Mouse (Mus musculus) megakaryocyte, embryonic 14.5 days (primary cell): ENCODE measurements around the gene Pih1d1.

Experiments used
- FLI1 ChIP-seq: IDR thresholded peaks from 2 replicates; pipeline ENCODE4 v1.6.1; 2012; ENCODE audit warnings: low read length, inconsistent platforms, mixed read lengths
- GATA1 ChIP-seq: IDR thresholded peaks from 3 replicates; pipeline ENCODE4 v1.6.1; 2012; ENCODE audit warnings: mixed read lengths, low read length, inconsistent platforms, borderline replicate concordance

- TF ChIP-seq GATA1 (no peak), FLI1 (no peak)
Measured at GRCm38 (mm10) chr7:45113476-45113875, 40.6 kb upstream of the Pih1d1 start.
